Mouse (Mus musculus) cerebellum, adult 9-10 months (tissue): Measurements from ENCODE around the gene Pou3f3.
A peak's percentile ranks its signal among the peaks of the same experiment; 100 is the strongest.

Experiments
- DNase-seq: peaks from one replicate; pipeline ENCODE4 v3.0.0; 2022

Pou3f3 gene

DNA sequence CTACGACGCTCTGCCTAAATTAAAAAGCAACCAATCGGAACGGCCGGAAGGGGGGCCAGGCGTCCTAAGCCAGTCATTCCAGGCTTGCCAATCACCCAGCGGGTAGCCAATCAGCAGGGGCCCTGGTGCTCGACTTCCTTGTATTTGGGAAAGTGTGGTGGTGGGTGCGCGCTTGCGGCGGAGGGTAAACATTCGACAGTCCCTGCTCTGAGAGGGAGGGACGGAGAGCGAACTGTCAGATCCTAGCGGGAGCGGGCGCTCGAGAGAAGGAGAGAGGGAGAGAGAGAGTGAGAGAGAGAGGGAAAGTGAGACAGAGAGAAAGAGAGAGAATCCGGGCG, at the start of gene Pou3f3:
TSS of gene Pou3f3 (plus strand) at position 191 of the 338 bp plus-strand sequence.
- peak; percentile 72 for DNase-seq

GRCm38 (mm10) chr1:42648366-42648935, 47.1 kb upstream of the Pou3f3 start:
- DNase-seq: no peak

DNA sequence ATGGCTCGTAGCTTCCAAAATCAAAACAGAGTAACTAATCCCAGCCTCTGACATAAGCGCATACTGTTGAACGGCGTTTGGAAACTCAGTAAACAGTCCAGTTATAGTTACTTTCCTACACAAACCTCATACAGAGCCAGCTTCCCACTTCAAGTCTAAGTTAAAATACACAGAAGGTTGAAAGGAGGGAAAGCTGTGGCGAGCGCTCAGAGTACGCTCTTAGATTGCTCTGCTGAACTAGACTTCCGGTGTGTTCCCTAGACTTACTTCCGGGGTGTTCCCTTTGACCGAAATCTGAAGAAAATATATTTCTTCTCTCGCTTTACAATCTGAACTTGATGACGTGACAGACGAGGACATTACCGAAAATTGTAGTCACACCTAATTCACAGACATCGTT, 44.1 kb upstream of the Pou3f3 start:
- no peak for DNase-seq

DNA sequence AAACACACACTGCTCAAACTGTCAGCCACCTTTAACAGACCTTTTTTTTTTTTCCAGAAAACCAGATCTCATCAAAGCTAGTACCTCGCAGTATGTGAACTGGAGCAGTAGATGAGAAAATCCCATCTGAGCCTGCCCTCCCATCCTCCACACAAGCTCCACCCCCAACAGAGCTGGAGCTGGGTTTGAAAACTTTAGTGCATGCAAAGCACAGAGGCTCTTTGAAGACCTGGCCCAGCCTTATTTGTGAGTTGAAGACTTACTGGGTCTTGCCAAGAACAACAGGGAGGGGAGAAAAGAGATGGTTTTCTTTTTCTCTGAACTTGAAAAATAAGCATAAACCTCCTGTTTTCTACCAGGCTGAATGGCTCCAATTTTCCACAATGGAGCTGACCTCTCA, 28.0 kb upstream of the Pou3f3 start:
- no peak for DNase-seq

DNA sequence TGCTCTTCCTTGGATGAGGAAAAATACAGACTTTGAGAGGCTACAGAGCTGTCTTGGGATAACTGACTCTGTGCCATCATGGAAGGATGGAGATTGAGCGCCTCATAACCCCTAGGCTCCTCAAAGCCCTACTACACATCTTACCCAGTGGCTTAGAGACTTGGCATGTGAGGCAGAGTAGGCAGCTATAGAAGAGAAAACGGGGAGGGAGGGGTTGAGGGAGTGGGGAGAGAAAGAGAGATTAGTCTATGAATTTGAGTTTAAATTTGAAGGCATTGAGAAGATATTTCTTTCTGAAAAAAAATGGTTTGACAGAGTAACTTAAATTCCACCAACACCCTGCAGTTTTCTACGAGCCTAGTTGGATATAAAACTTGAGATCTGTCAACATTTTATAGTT, 14.9 kb upstream of the Pou3f3 start:
- DNase-seq: no peak

GRCm38 (mm10) chr1:42681762-42682161, 13.8 kb upstream of the Pou3f3 start:
- DNase-seq: no peak

DNA sequence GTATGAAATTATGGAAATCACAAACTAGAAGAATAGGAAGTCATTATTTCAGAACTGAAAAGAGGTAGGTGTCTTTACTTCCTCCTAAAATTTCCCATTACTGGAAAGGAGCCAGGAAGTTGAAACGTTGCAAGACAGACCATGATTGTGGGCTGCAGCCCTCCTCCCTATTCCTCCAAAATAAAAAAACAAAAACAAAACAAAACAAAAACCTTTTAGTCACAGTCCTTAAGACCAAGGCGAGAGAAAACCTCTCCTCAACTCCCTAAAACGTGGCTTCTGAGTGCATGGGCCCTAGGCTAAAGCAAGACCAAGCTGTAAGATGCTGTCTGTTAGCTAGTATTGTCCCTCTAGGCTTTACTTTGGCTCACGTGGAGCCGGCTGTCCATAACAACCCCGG, 11.7 kb upstream of the Pou3f3 start:
- DNase-seq: no peak

GRCm38 (mm10) chr1:42684345-42684744, 11.2 kb upstream of the Pou3f3 start:
- DNase-seq: no peak

- DNase-seq: no peak
These were observed 10.8 kb upstream of the Pou3f3 start for GRCm38 (mm10) chr1:42684783-42685182.

- DNase-seq: no peak
These were observed 10.1 kb upstream of the Pou3f3 start for GRCm38 (mm10) chr1:42685321-42685960.

GRCm38 (mm10) chr1:42686194-42687131, 9.1 kb upstream of the Pou3f3 start:
- DNase-seq: no peak

DNA sequence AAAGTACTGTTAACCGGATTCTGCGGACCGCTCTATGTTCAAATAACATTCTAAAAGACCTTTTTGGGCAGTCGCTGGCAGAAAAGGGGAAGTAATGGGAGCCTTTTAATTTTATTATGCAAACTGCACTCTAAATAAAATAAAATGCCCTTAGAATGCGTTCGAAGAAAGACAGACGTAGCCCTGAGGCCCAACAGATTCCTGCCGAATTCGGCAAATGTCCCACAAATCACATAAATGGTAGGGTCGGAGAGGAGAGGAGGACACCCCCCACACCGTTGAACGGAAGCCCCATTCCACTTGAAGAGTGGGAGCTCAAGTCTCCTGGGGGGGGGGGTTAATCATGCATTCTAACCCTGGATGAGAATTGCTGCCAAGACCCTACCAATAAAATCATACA, 8.3 kb upstream of the Pou3f3 start:
- DNase-seq: no peak

DNA sequence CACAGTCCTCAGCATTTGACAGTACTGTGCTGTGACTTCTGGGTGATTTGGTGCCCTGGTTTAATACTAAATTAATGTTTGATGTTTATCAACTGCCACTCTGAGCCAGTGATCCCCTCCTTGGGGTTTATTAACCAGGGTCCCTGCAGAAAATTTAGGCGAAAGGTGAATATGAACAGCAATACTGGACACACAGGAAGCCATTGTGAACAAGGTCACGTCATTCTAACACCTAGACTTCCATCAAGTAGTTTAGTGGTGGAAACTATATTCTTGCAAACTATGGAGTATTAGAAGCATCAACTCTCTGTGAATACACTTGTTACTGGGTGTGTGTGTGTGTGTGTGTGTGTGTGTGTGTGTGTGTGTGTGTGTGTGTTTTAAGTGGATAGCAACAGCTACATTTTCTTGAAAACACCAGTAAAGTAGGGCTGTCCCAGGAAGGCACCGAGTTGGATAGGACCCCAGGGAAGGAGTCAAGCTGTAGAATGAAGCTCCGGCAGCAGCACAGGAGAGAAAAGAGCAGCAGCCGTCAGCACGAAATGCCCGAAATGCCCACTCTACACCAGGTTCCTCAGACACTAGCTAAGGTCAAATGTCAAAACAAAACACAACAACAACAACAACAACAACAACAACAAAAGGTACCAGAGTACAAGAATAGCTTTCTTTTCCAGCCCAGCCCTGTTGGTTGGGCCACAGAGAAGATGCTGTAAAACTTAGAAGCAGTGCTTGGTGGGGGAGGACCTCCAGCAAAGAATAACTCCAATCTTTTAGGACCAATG, 7.6 kb upstream of the Pou3f3 start:
- DNase-seq: no peak

DNA sequence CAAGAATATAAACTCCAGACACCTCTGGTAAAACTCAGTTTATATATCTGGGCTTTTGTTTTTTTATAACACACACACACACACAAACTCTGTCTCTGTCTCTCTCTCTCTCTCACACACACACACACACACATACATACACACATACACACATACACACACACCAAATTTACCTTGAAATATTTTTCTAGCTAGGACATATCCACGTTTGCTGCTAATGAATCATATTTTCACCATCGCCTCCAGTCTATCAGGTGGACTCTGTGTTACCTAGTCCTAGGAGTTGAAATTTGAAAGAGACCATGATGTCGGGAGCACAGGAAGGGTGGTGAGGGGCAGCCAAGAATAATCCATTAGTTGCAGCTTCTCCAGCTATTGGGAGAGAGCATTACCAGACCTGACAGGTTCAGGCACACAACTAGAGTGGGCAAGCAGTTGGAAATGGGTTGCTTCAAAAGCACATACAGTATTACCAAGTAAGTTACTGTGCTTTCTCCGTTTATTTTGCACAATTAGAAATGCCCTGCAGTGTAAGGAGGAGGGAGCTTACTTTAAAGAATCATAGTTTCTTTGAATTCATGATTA, 6.9 kb upstream of the Pou3f3 start:
- no peak for DNase-seq

DNA sequence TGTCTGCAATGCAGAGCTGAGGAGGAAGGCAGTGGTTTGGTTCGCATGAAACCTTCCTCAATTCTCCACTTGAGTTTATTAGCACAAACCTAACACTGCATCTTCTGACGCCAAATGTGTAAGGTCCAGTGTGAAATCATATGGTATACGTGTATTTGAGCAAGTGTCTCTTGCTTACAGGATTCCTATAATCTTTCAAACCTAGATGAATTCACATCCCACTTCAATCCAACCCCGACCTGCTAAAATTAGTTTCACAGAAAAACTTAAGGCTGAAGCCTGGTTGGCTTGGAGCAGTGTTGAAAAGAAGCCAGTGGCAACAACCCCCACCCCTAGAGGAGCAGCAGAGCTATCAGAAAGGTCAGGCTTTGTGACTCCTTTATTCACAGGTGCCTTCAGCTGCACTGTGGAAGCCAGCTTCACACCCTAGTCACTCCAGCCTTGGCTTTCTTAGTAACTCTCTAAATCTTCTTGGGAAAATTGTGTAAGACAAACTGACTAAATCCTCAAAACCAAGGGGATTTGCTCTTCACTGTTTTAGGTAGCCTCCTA, 5.5 kb upstream of the Pou3f3 start:
- DNase-seq: no peak

GRCm38 (mm10) chr1:42691202-42692170, 4.1 kb upstream of the Pou3f3 start:
- no peak for DNase-seq

DNA sequence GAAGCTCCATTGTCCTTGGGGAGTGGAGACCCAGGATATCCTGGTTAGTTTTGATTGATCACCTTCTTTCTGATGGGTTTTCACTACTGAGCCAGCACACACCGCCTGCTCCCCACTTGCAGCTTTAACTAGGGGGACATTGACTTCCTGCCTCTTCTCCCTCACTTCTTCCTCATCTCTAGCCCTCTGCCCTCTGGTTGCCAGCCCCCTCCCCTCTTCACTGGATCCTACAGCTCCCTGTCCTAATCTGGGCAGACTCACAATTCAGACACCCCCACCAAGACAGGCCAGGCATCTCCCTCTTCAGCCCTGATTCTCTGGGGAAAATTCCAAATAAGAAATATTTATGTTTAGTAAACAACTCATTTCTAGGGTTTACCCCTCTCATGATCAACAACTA, 3.3 kb upstream of the Pou3f3 start:
- DNase-seq: no peak

DNA sequence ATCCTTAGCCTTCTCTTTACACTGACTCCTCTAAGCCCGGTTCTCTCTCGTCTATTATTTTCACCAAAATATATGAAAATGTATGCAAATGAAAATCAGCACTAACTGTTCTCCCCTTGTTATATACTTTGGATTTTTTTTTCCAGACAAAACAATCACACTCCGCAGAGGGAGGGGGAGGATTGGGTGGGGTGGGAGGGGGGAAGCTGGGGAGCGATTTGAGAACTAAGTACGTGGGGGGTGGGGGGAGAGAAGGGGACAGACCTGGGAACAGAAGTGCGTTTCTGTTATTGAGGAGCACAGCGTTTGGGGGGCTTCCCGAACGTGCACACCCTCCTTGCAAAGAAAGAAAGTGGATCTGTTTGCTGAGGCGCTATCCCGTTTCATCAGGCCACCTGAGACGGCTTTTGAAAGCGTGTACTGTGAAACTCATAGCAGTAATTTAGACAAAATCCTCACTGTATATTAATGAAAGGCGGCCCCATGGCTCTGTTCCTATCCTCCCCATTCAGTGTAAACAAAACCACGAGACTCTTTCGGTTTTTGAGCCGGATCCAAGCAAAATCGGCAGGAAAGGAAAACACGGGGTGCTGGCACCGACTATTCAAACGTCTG, 2.4 kb upstream of the Pou3f3 start:
- DNase-seq: no peak

- DNase-seq: no peak
These were observed 1.7 kb upstream of the Pou3f3 start for GRCm38 (mm10) chr1:42693852-42694251.

- no peak for DNase-seq
These were observed 1.3 kb upstream of the Pou3f3 start for GRCm38 (mm10) chr1:42694290-42694664.
